Mouse (Mus musculus): ENCODE data around the gene C130079G13Rik. TPM values are rescaled to one million over a fixed set of nuclear protein-coding genes. Genes with fewer than 3 reads are reported as not detected.
"Not testable (repeated sequence)": the region's sequence is repeated elsewhere in the genome, so short reads cannot be mapped to it uniquely, and the experiment has no call there.

C130079G13Rik gene
- not detected in 2 replicates for polyA plus RNA-seq (2014; fragmentation: Nextera tagmentation; extraction: Ambion mirVana)

DNA sequence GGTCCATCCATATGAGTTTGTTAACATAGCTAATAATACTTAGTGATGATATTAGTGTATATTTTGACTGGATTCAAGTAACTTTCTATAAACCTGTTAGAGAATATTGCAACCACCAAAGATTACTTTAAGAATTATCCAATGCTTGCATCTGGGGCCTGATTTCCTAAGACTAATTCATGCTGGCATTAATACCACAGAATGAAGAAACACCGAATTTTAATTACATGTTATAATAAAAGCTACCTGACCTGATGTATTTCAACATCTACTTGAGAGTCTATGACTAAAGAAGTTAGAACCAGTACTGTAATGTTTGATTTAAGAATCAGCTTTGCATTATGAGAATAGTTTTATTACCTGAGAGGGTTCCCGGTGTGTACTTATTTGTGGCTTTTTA, at the start of gene C130079G13Rik:
Gene C130079G13Rik (plus strand): TSS at position 301 of the 400 bp plus-strand sequence.
- no peak within 1 kb of the TSS for H3K4me3 ChIP-seq (ENCODE audit: control insufficient read depth in 1 of 2, insufficient read depth in 1 of 2, low read depth in 1 of 2, low read length in 2 of 2)
- 87% methylated on average over 2 of the region's 2 CpGs for WGBS
- H3K9ac ChIP-seq (ENCODE audit: low read length), result no peak within 1 kb of the TSS
- no peaks in the 10 kb centered on the region for H3K9me3 ChIP-seq (ENCODE audit: control insufficient read depth, low read length)
- H3K36me3 ChIP-seq (ENCODE audit: control insufficient read depth, insufficient read depth, low read length), result no peaks in the 10 kb centered on the region
- H3K27me3 ChIP-seq (ENCODE audit: control insufficient read depth, insufficient read depth, low read length), result no peaks in the 10 kb centered on the region
- H3K4me1 ChIP-seq (ENCODE audit: control insufficient read depth in 2 of 2, insufficient read depth in 2 of 2, low read length in 2 of 2), result no peaks in the 10 kb centered on the region
- no peak within 1 kb of the TSS for H3K4me2 ChIP-seq (ENCODE audit: low read length)
- no peak for ATAC-seq (ENCODE audit: insufficient number of reproducible peaks, insufficient read depth, low FRiP score, low read depth)
- H3K27ac ChIP-seq (replicated peaks in 1 of 2; ENCODE audit: control insufficient read depth in 1 of 2, insufficient read depth in 1 of 2, low read depth in 2 of 2, low read length in 2 of 2), result no peak within 1 kb of the TSS

- H3K27me3 ChIP-seq (ENCODE audit: control insufficient read depth, insufficient read depth, low read length); H3K9me3 ChIP-seq (ENCODE audit: control insufficient read depth, low read length); H3K27ac ChIP-seq (replicated peaks in 1 of 2; ENCODE audit: control insufficient read depth in 1 of 2, insufficient read depth in 1 of 2, low read depth in 2 of 2, low read length in 2 of 2); H3K4me3 ChIP-seq (ENCODE audit: control insufficient read depth in 1 of 2, insufficient read depth in 1 of 2, low read depth in 1 of 2, low read length in 2 of 2); ATAC-seq (ENCODE audit: insufficient number of reproducible peaks, insufficient read depth, low FRiP score, low read depth); H3K4me1 ChIP-seq (ENCODE audit: control insufficient read depth in 2 of 2, insufficient read depth in 2 of 2, low read length in 2 of 2); H3K9ac ChIP-seq (ENCODE audit: low read length); H3K36me3 ChIP-seq (ENCODE audit: control insufficient read depth, insufficient read depth, low read length); H3K4me2 ChIP-seq (ENCODE audit: low read length): not testable (repeated sequence)
- WGBS, result 64% methylated on average over 1 of the region's 1 CpGs
These were observed 47.4 kb upstream of the C130079G13Rik start for GRCm38 (mm10) chr3:59877601-59878000.

- not testable (repeated sequence) for H3K9ac ChIP-seq (ENCODE audit: low read length); H3K4me1 ChIP-seq (ENCODE audit: control insufficient read depth in 2 of 2, insufficient read depth in 2 of 2, low read length in 2 of 2); ATAC-seq (ENCODE audit: insufficient number of reproducible peaks, insufficient read depth, low FRiP score, low read depth); H3K4me2 ChIP-seq (ENCODE audit: low read length); H3K27me3 ChIP-seq (ENCODE audit: control insufficient read depth, insufficient read depth, low read length); H3K9me3 ChIP-seq (ENCODE audit: control insufficient read depth, low read length); H3K36me3 ChIP-seq (ENCODE audit: control insufficient read depth, insufficient read depth, low read length); H3K4me3 ChIP-seq (ENCODE audit: control insufficient read depth in 1 of 2, insufficient read depth in 1 of 2, low read depth in 1 of 2, low read length in 2 of 2); H3K27ac ChIP-seq (replicated peaks in 1 of 2; ENCODE audit: control insufficient read depth in 1 of 2, insufficient read depth in 1 of 2, low read depth in 2 of 2, low read length in 2 of 2)
- WGBS, result 66% methylated on average over 7 of the region's 7 CpGs
These were observed 45.0 kb upstream of the C130079G13Rik start for GRCm38 (mm10) chr3:59879801-59880554.

DNA sequence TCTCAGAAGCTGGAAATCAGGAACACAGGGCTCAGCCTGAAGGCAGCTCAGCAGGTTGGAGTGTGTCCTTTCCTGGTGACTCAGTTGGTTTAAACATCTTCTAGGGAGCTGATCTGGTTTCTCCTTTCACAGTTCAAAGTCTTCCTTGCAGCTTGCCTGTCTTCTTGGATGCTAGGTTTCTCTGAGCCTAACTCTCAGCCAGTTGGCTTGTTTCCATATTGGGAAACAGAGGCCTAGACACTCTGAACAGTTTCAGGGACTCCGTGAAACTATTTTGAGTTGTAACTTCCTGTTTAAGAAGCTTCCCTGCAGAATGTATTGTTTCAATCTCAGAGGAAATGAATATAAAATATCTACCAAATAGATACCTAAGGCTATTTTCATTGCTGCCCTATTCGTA, 31.7 kb upstream of the C130079G13Rik start:
- Histone ChIP-seq H3K27ac (replicated peaks in 1 of 2; ENCODE audit: control insufficient read depth in 1 of 2, insufficient read depth in 1 of 2, low read depth in 2 of 2, low read length in 2 of 2) (no peak overlapping the region), H3K4me1 (ENCODE audit: control insufficient read depth in 2 of 2, insufficient read depth in 2 of 2, low read length in 2 of 2) (no peaks in the 10 kb centered on the region), H3K9ac (ENCODE audit: low read length) (no peak overlapping the region), H3K4me3 (ENCODE audit: control insufficient read depth in 1 of 2, insufficient read depth in 1 of 2, low read depth in 1 of 2, low read length in 2 of 2) (no peak overlapping the region), H3K27me3 (ENCODE audit: control insufficient read depth, insufficient read depth, low read length) (no peaks in the 10 kb centered on the region), H3K36me3 (ENCODE audit: control insufficient read depth, insufficient read depth, low read length) (no peaks in the 10 kb centered on the region), H3K9me3 (ENCODE audit: control insufficient read depth, low read length) (no peaks in the 10 kb centered on the region), H3K4me2 (ENCODE audit: low read length) (no peak overlapping the region)
- ATAC-seq (ENCODE audit: insufficient number of reproducible peaks, insufficient read depth, low FRiP score, low read depth), result no peak
- 50% methylated on average over 2 of the region's 2 CpGs for WGBS

DNA sequence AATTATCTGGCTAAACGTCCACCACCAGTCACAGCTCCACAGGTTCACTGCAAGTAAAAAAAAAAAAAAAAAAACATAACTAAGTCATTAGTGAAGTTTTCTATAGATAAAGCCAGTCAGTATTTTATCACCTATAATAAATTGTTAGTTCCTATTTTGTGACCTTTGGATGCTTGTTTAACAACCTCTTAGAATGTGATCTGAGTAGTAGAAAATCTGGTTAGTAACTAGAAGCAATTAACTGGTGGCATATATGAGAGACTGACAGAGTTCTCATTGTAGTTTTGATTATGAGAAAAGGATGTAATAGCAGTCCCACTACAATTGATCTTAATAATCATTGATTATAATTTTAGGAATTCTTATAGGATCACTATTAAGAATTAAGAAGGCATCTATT, 9.6 kb downstream of the C130079G13Rik start:
- Histone ChIP-seq H3K9me3 (ENCODE audit: control insufficient read depth, low read length) (no peaks in the 10 kb centered on the region), H3K4me1 (ENCODE audit: control insufficient read depth in 2 of 2, insufficient read depth in 2 of 2, low read length in 2 of 2) (no peaks in the 10 kb centered on the region), H3K27ac (replicated peaks in 1 of 2; ENCODE audit: control insufficient read depth in 1 of 2, insufficient read depth in 1 of 2, low read depth in 2 of 2, low read length in 2 of 2) (no peak overlapping the region), H3K9ac (ENCODE audit: low read length) (no peak overlapping the region), H3K4me2 (ENCODE audit: low read length) (no peak overlapping the region), H3K4me3 (ENCODE audit: control insufficient read depth in 1 of 2, insufficient read depth in 1 of 2, low read depth in 1 of 2, low read length in 2 of 2) (no peak overlapping the region), H3K36me3 (ENCODE audit: control insufficient read depth, insufficient read depth, low read length) (no peaks in the 10 kb centered on the region), H3K27me3 (ENCODE audit: control insufficient read depth, insufficient read depth, low read length) (no peaks in the 10 kb centered on the region)
- 54% methylated on average over 1 of the region's 1 CpGs for WGBS
- no peak for ATAC-seq (ENCODE audit: insufficient number of reproducible peaks, insufficient read depth, low FRiP score, low read depth)

GRCm38 (mm10) chr3:59947294-59947950, 22.4 kb downstream of the C130079G13Rik start:
- H3K9ac ChIP-seq (ENCODE audit: low read length), result no peak overlapping the region
- WGBS, result 84% methylated on average over 10 of the region's 10 CpGs
- no peaks in the 10 kb centered on the region for H3K36me3 ChIP-seq (ENCODE audit: control insufficient read depth, insufficient read depth, low read length)
- no peak overlapping the region for H3K4me3 ChIP-seq (ENCODE audit: control insufficient read depth in 1 of 2, insufficient read depth in 1 of 2, low read depth in 1 of 2, low read length in 2 of 2)
- H3K4me2 ChIP-seq (ENCODE audit: low read length), result no peak overlapping the region
- no peak for ATAC-seq (ENCODE audit: insufficient number of reproducible peaks, insufficient read depth, low FRiP score, low read depth)
- no peak overlapping the region for H3K27ac ChIP-seq (replicated peaks in 1 of 2; ENCODE audit: control insufficient read depth in 1 of 2, insufficient read depth in 1 of 2, low read depth in 2 of 2, low read length in 2 of 2)
- H3K27me3 ChIP-seq (ENCODE audit: control insufficient read depth, insufficient read depth, low read length), result no peaks in the 10 kb centered on the region
- no peaks in the 10 kb centered on the region for H3K9me3 ChIP-seq (ENCODE audit: control insufficient read depth, low read length)
- no peaks in the 10 kb centered on the region for H3K4me1 ChIP-seq (ENCODE audit: control insufficient read depth in 2 of 2, insufficient read depth in 2 of 2, low read length in 2 of 2)

DNA sequence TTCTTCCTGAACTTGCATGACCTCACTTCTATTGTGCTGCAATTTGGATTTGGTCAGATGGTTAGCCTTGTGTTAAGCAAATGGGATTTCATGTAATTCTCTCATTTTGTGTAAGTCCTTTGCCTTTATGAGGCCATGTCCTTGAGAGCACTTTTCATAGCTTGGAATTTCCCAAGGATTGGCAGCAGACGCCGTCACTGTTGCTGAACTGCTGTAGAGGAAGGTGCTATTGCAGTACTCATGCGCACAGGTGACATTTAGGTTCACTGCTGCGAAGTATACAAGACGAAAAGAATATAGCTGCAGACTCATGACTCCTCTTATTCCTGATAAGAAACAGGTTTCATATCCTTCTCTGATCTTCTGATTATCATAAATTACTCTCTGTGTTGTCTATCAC, 45.9 kb downstream of the C130079G13Rik start:
- no peaks in the 10 kb centered on the region for H3K9me3 ChIP-seq (ENCODE audit: control insufficient read depth, low read length)
- no peaks in the 10 kb centered on the region for H3K27me3 ChIP-seq (ENCODE audit: control insufficient read depth, insufficient read depth, low read length)
- no peak overlapping the region for H3K27ac ChIP-seq (replicated peaks in 1 of 2; ENCODE audit: control insufficient read depth in 1 of 2, insufficient read depth in 1 of 2, low read depth in 2 of 2, low read length in 2 of 2)
- H3K4me3 ChIP-seq (ENCODE audit: control insufficient read depth in 1 of 2, insufficient read depth in 1 of 2, low read depth in 1 of 2, low read length in 2 of 2), result no peak overlapping the region
- no peak for ATAC-seq (ENCODE audit: insufficient number of reproducible peaks, insufficient read depth, low FRiP score, low read depth)
- H3K4me1 ChIP-seq (ENCODE audit: control insufficient read depth in 2 of 2, insufficient read depth in 2 of 2, low read length in 2 of 2), result no peaks in the 10 kb centered on the region
- H3K9ac ChIP-seq (ENCODE audit: low read length), result no peak overlapping the region
- no peaks in the 10 kb centered on the region for H3K36me3 ChIP-seq (ENCODE audit: control insufficient read depth, insufficient read depth, low read length)
- no peak overlapping the region for H3K4me2 ChIP-seq (ENCODE audit: low read length)
- 79% methylated on average over 5 of the region's 5 CpGs for WGBS

Measured in heart, embryonic 14.5 days (tissue).